Mouse (Mus musculus): ENCODE data around the gene Tpr. TPM values are rescaled to one million over a fixed set of nuclear protein-coding genes. Genes with fewer than 3 reads are reported as not detected.

The Tpr gene
- 150 and 156 TPM in 2 replicates for polyA plus RNA-seq (2015; fragmentation: Nextera tagmentation; extraction: Ambion mirVana)

DNA sequence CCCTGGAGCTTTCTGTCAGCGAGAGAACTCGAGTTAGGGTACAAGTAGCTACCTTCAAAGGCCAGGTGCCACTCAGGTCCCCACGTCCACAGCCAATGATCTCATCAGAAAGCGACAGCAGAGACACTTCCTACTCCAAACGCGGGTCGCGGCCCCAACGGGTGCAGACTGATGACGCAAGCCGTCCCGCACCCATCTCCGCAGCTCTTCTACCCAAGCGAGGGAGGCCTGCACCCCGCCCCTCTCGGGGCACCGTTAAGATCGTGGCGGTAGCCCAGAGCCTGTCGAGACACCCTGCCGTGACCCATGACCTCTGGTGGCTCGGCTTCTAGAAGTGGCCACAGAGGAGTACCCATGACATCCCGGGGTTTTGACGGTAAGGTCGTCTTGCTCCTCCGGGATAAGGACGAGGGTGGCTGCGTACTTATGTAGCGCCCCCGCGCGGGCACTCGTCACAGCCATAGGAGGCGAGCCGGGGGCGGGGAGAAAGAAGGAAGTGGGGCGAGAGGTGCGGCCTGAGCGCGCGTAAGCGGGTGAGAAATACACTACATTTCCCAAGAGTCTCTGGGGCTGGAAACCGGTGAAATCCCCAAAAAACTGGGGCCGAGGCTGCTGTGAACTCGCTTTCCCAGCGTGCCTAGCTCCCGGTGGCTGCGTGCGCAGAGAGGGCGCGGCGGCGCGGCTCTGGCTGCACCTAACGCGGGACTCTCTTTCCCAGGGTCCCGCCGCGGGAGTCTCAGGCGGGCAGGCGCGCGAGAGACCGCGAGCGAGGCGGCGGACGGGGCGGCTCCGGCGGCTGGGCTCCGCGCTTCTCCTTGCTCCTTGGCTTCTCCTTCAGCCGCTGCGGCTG is at the start of gene Tpr, which contains the start of gene Odr4:
Gene Tpr (plus strand): TSS at position 201 of the 850 bp plus-strand sequence.
Gene Odr4 (minus strand): TSS at position 443 of the 850 bp plus-strand sequence.

DNA sequence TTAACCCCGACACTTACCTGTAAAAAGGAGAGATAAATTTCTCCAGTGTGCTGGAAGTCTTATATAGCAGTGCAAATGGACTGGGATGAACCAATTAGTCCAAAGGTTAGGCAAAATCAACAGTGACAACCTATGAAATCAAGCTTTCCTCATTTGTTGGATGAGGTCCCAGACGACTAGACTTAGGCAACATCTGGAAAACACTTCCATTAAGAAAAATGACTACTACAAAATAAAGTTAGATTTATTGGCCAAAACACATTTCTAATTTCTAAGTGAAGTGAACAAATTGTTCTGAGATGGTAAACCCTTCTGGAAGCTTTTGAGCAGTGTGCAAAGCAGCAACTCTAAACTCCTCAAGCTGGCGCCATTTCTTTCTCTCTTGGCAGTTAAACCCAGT is 73.5 kb downstream of the Tpr start, which contains the start of gene Prg4:
Gene Prg4 (minus strand): TSS at position 34 of the 400 bp plus-strand sequence.

Other genes starting within 250 kb of the Tpr start
- not detected in 2 replicates for gene Pdc, start 73.4 kb upstream of the Tpr start, polyA plus RNA-seq (2015; fragmentation: Nextera tagmentation; extraction: Ambion mirVana)
- gene Odr4, start 242 bp downstream of the Tpr start, polyA plus RNA-seq (2015; fragmentation: Nextera tagmentation; extraction: Ambion mirVana): 21.6 and 25.9 TPM in 2 replicates
- 0.61 and 0.75 TPM in 2 replicates for gene Prg4, start 73.3 kb downstream of the Tpr start, polyA plus RNA-seq (2015; fragmentation: Nextera tagmentation; extraction: Ambion mirVana)

Data from spleen, postnatal 0 days (tissue).